Mouse (Mus musculus) myocyte (in vitro differentiated cells): ENCODE measurements around the gene Wt1.

Experiments
- CEBPB ChIP-seq: IDR thresholded peaks from 2 replicates; pipeline ENCODE4 v1.6.1; 2011; ENCODE audit warnings: mild to moderate bottlenecking, moderate library complexity; ENCODE audit not compliant: poor library complexity, insufficient read depth, severe bottlenecking
- MAX ChIP-seq: IDR thresholded peaks from one replicate; pipeline ENCODE4 v1.6.1; 2011; ENCODE audit warnings: low read depth, mild to moderate bottlenecking, control low read depth
- MYOD1 ChIP-seq, 3 experiments: IDR thresholded peaks; one replicate each; pipeline ENCODE4 v1.6.1; 2011; ENCODE audit warnings: control low read depth in 2 of 3, low read depth in 2 of 3, mild to moderate bottlenecking in 2 of 3, moderate library complexity in 1 of 3; ENCODE audit not compliant: insufficient read length in 2 of 3, control insufficient read depth in 1 of 3
- POLR2A ChIP-seq: IDR thresholded peaks from one replicate; pipeline ENCODE4 v1.6.1; 2011; ENCODE audit warnings: low read depth, mild to moderate bottlenecking, control low read depth, moderate library complexity; ENCODE audit not compliant: insufficient read length
- POLR2AphosphoS2 ChIP-seq: IDR thresholded peaks from one replicate; pipeline ENCODE4 v1.6.1; 2011; ENCODE audit warnings: low read depth, control low read depth; ENCODE audit not compliant: insufficient read length
- REST ChIP-seq: IDR thresholded peaks from one replicate; pipeline ENCODE4 v1.6.1; 2011; ENCODE audit warnings: mild to moderate bottlenecking, control low read depth, moderate library complexity; ENCODE audit not compliant: insufficient read depth, insufficient read length
- USF1 ChIP-seq: IDR thresholded peaks from one replicate; pipeline ENCODE4 v1.6.1; 2011; ENCODE audit warnings: low read depth, mild to moderate bottlenecking, control low read depth, moderate library complexity

DNA sequence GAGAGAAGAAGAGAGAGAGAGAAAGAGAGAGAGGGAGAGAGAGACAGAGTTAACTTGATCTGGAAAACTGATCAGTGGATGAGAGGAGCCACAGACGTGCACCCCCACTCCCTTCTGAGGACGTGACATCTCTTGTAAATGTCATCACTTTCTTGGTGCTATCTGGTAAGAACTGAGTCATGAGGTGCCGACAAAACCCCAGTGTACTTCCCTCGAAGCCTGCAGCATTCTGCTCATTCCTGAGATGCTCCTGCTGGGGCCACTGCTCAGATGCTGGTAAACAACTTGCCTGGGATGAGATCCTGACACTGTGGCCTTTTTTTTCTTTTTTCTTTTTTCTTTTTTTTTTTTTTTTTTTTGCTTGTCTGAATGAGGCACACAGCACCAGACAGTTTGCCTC, 36.4 kb downstream of the Wt1 start:
- TF ChIP-seq REST (no peak), MYOD1 (IDR thresholded peaks at IDR 0.05; ENCODE audit: control insufficient read depth in 1 of 3, insufficient read length in 2 of 3, low read depth in 2 of 3) (no peak), USF1 (no peak), POLR2A (no peak), MAX (no peak), CEBPB (no peak), POLR2AphosphoS2 (no peak)
